Mouse (Mus musculus) cortical plate, adult 2 months (tissue): ENCODE results near the gene Napsa.

Experiments used
- CTCF ChIP-seq: fragments of 200-500 bp; IDR thresholded peaks from 2 replicates; pipeline ENCODE4 v1.5.1; 2011; ENCODE audit warnings: mild to moderate bottlenecking, control low read depth, low read length; ENCODE audit not compliant: insufficient read depth; ENCODE audit errors: extremely low read depth
- POLR2A ChIP-seq: fragments of 200-500 bp; IDR thresholded peaks from 2 replicates; pipeline ENCODE4 v1.6.1; 2011; ENCODE audit warnings: mild to moderate bottlenecking, low read length, control low read depth; ENCODE audit not compliant: insufficient read depth; ENCODE audit errors: extremely low read depth

GRCm38 (mm10) chr7:44601646-44602045, 29.5 kb downstream of the Napsa start:
- TF ChIP-seq POLR2A (no peak), CTCF (no peak)
